Mouse (Mus musculus) MEL (cell line): Measurements from ENCODE around the gene Mrtfa. TPM values are rescaled to one million over a fixed set of nuclear protein-coding genes. Genes with fewer than 3 reads are reported as not detected.

Experiments
- DNase-seq: peaks from one replicate; pipeline ENCODE4 v3.0.0; 2011; ENCODE audit warnings: low read depth, low spot score
- H3K27ac ChIP-seq: 2 replicates; pipeline ENCODE4 v1.5.1; 2012; ENCODE audit warnings: low read depth, mild to moderate bottlenecking, control low read depth, low read length, moderate library complexity; ENCODE audit not compliant: control insufficient read depth
- H3K27me3 ChIP-seq, 2 experiments: fragments of 150-350 bp in 1 of 2; sonication (generic) in 1 of 2; 2 replicates each; pipeline ENCODE4 v1.6.1; 2012; ENCODE audit warnings: low read length in 2 of 2, mild to moderate bottlenecking in 2 of 2, improper control_type of control experiment in 1 of 2, moderate library complexity in 1 of 2; ENCODE audit not compliant: insufficient read depth in 2 of 2, control insufficient read depth in 1 of 2
- H3K36me3 ChIP-seq, 2 experiments: 2 replicates each; pipeline ENCODE4 v1.6.1; 2012 to 2014; ENCODE audit warnings: low read length in 2 of 2, improper control_type of control experiment in 1 of 2, inconsistent platforms in 1 of 2, mild to moderate bottlenecking in 1 of 2; ENCODE audit not compliant: insufficient read depth in 2 of 2, control insufficient read depth in 1 of 2
- H3K4me1 ChIP-seq, 2 experiments: fragments of 150-350 bp in 1 of 2; sonication (generic) in 1 of 2; 2 replicates each; pipeline ENCODE4 v1.6.1; 2012; ENCODE audit warnings: low read length in 2 of 2, improper control_type of control experiment in 1 of 2, mild to moderate bottlenecking in 1 of 2; ENCODE audit not compliant: insufficient read depth in 2 of 2, control insufficient read depth in 1 of 2
- H3K4me3 ChIP-seq, 2 experiments: fragments of 150-350 bp in 1 of 2; sonication (generic) in 1 of 2; 2 replicates each; pipeline ENCODE4 v1.5.1; 2012; ENCODE audit warnings: low read depth in 2 of 2, low read length in 2 of 2, mild to moderate bottlenecking in 2 of 2, moderate library complexity in 2 of 2, control low read depth in 1 of 2, improper control_type of control experiment in 1 of 2; ENCODE audit not compliant: control insufficient read depth in 1 of 2, insufficient read depth in 1 of 2
- H3K79me2 ChIP-seq: 2 replicates; pipeline ENCODE4 v1.6.1; 2012; ENCODE audit warnings: mild to moderate bottlenecking, low read length, moderate library complexity; ENCODE audit not compliant: control insufficient read depth, poor library complexity, insufficient read depth
- H3K9ac ChIP-seq: 2 replicates; pipeline ENCODE4 v1.6.1; 2012; ENCODE audit warnings: low read depth, mild to moderate bottlenecking, control low read depth, low read length, moderate library complexity; ENCODE audit not compliant: control insufficient read depth, poor library complexity, severe bottlenecking
- H3K9me3 ChIP-seq: fragments of 150-350 bp; sonication (generic); replicated peaks from 2 replicates; pipeline ENCODE4 v1.6.1; 2012; ENCODE audit warnings: mild to moderate bottlenecking, low read length, improper control_type of control experiment, moderate library complexity; ENCODE audit not compliant: insufficient read depth
- CHD2 ChIP-seq: IDR thresholded peaks from 2 replicates; pipeline ENCODE4 v1.6.1; 2011; ENCODE audit warnings: low read length, improper control_type of control experiment
- ETS1 ChIP-seq: IDR thresholded peaks from 2 replicates; pipeline ENCODE4 v1.6.1; 2012; ENCODE audit warnings: low read depth, mild to moderate bottlenecking, inconsistent platforms, low read length, improper control_type of control experiment, moderate library complexity
- GABPA ChIP-seq: IDR thresholded peaks from 2 replicates; pipeline ENCODE4 v1.6.1; 2012; ENCODE audit warnings: low read depth, mild to moderate bottlenecking, inconsistent platforms, low read length, improper control_type of control experiment, moderate library complexity
- GATA1 ChIP-seq: IDR thresholded peaks from 2 replicates; pipeline ENCODE4 v1.6.1; 2011; ENCODE audit warnings: low read depth, low read length, improper control_type of control experiment
- HCFC1 ChIP-seq: IDR thresholded peaks from 2 replicates; pipeline ENCODE4 v1.6.1; 2012; ENCODE audit warnings: low read depth, mild to moderate bottlenecking, inconsistent platforms, low read length, improper control_type of control experiment, moderate library complexity
- JUND ChIP-seq: IDR thresholded peaks from 2 replicates; pipeline ENCODE4 v1.6.1; 2011; ENCODE audit warnings: low read depth, mild to moderate bottlenecking, improper control_type of control experiment, low read length
- KAT2A ChIP-seq: conservative IDR thresholded peaks from 2 replicates; pipeline ENCODE4 v1.6.1; 2012; ENCODE audit warnings: low read depth, low read length, improper control_type of control experiment, inconsistent platforms
- MAFK ChIP-seq: IDR thresholded peaks from 2 replicates; pipeline ENCODE4 v1.6.1; 2011; ENCODE audit warnings: low read depth, mild to moderate bottlenecking, low read length, improper control_type of control experiment, borderline replicate concordance
- MAX ChIP-seq: IDR thresholded peaks from 2 replicates; pipeline ENCODE4 v1.6.1; 2011; ENCODE audit warnings: low read length, improper control_type of control experiment
- MXI1 ChIP-seq: IDR thresholded peaks from 2 replicates; pipeline ENCODE4 v1.6.1; 2011; ENCODE audit warnings: mild to moderate bottlenecking, low read depth, low read length, improper control_type of control experiment
- MYB ChIP-seq: IDR thresholded peaks from 2 replicates; pipeline ENCODE4 v1.6.1; 2011; ENCODE audit warnings: mild to moderate bottlenecking, low read depth, low read length, improper control_type of control experiment
- MYC ChIP-seq: IDR thresholded peaks from 2 replicates; pipeline ENCODE4 v1.6.1; 2011; ENCODE audit warnings: low read depth, mild to moderate bottlenecking, low read length, improper control_type of control experiment, moderate library complexity
- NELFE ChIP-seq: IDR thresholded peaks from 2 replicates; pipeline ENCODE4 v1.6.1; 2011; ENCODE audit warnings: low read depth, low read length, improper control_type of control experiment
- NRF1 ChIP-seq: IDR thresholded peaks from 2 replicates; pipeline ENCODE4 v1.6.1; 2014; ENCODE audit warnings: low read depth, mild to moderate bottlenecking, inconsistent platforms, low read length, improper control_type of control experiment, moderate library complexity; ENCODE audit not compliant: poor library complexity, insufficient read depth, severe bottlenecking
- POLR2A ChIP-seq, 2 experiments: IDR thresholded peaks; 2 replicates each; pipeline ENCODE4 v1.6.1; 2011 to 2012; ENCODE audit warnings: low read length in 2 of 2, mild to moderate bottlenecking in 2 of 2, control low read depth in 1 of 2, improper control_type of control experiment in 1 of 2, low read depth in 1 of 2, moderate library complexity in 1 of 2; ENCODE audit not compliant: control insufficient read depth in 1 of 2, insufficient read depth in 1 of 2, poor library complexity in 1 of 2
- POLR2AphosphoS5 ChIP-seq: IDR thresholded peaks from 2 replicates; pipeline ENCODE4 v1.6.1; 2012; ENCODE audit warnings: low read depth, borderline replicate concordance, mild to moderate bottlenecking, inconsistent platforms, low read length, moderate library complexity, mixed read lengths
- RAD21 ChIP-seq: IDR thresholded peaks from 2 replicates; pipeline ENCODE4 v1.6.1; 2011; ENCODE audit warnings: mild to moderate bottlenecking, low read depth, low read length, improper control_type of control experiment
- RCOR1 ChIP-seq: IDR thresholded peaks from 2 replicates; pipeline ENCODE4 v1.6.1; 2012; ENCODE audit warnings: low read depth, mild to moderate bottlenecking, inconsistent platforms, low read length, improper control_type of control experiment
- SIN3A ChIP-seq: IDR thresholded peaks from 2 replicates; pipeline ENCODE4 v1.6.1; 2012; ENCODE audit warnings: low read length, improper control_type of control experiment, inconsistent platforms
- TAL1 ChIP-seq: IDR thresholded peaks from 2 replicates; pipeline ENCODE4 v1.6.1; 2012; ENCODE audit warnings: mild to moderate bottlenecking, inconsistent platforms, low read length, moderate library complexity, mixed read lengths
- TCF12 ChIP-seq: IDR thresholded peaks from 2 replicates; pipeline ENCODE4 v1.6.1; 2014; ENCODE audit warnings: low read depth, mild to moderate bottlenecking, inconsistent platforms, low read length, improper control_type of control experiment, moderate library complexity
- USF1 ChIP-seq: IDR thresholded peaks from 2 replicates; pipeline ENCODE4 v1.6.1; 2014; ENCODE audit warnings: low read depth, mild to moderate bottlenecking, inconsistent platforms, low read length, improper control_type of control experiment, moderate library complexity
- USF2 ChIP-seq, 2 experiments: IDR thresholded peaks; 2 replicates each; pipeline ENCODE4 v1.6.1; 2011 to 2012; ENCODE audit warnings: improper control_type of control experiment in 2 of 2, low read length in 2 of 2, borderline replicate concordance in 1 of 2, inconsistent platforms in 1 of 2, low read depth in 1 of 2, mild to moderate bottlenecking in 1 of 2; ENCODE audit not compliant: insufficient read depth in 1 of 2
- ZC3H11A ChIP-seq: IDR thresholded peaks from 2 replicates; pipeline ENCODE4 v1.6.1; 2012; ENCODE audit warnings: low read depth, mild to moderate bottlenecking, inconsistent platforms, low read length, improper control_type of control experiment
- ZKSCAN1 ChIP-seq: IDR thresholded peaks from 2 replicates; pipeline ENCODE4 v1.6.1; 2012; ENCODE audit warnings: low read depth, mild to moderate bottlenecking, inconsistent platforms, low read length, improper control_type of control experiment, moderate library complexity
- ZMIZ1 ChIP-seq: IDR thresholded peaks from 2 replicates; pipeline ENCODE4 v1.6.1; 2012; ENCODE audit warnings: low read depth, mild to moderate bottlenecking, inconsistent platforms, low read length, improper control_type of control experiment, moderate library complexity
- polyA plus RNA-seq, 2 experiments: library from polyadenylated mRNA; stranded (reverse) in 1 of 2; unstranded in 1 of 2; fragments of >175 nt in 1 of 2; fragments of >200 nt in 1 of 2; gene quantifications; 2 replicates each; pipeline versions ENCODE4 v1.2.1 to v1.2.4; 2012; ENCODE audit warnings: low replicate concordance in 2 of 2, low read depth in 1 of 2; ENCODE audit not compliant: insufficient read length in 2 of 2, insufficient read depth in 1 of 2, missing spikeins in 1 of 2
- total RNA-seq: library from RNA; depleted of rRNA; stranded (reverse); fragments of 300-350 nt; gene quantifications from 2 replicates; pipeline ENCODE4 v1.2.3, GENCODE M21; 2012

Mrtfa gene
- total and polyA plus RNA-seq, 3 experiments, result 2.6 to 11.9 TPM; not detected in 1

- TF ChIP-seq CHD2 (no peak), ETS1 (peak; percentile 100), TAL1 (peak; percentile 74), ZMIZ1 (no peak), KAT2A (0 out of 2 replicates have a peak, but pooled peaks have one; percentile 32), MYC (no peak), RCOR1 (peak; percentile 100), MAX (no peak), POLR2A (IDR thresholded peaks at IDR 0.05; ENCODE audit: control insufficient read depth in 1 of 2, insufficient read depth in 1 of 2, low read depth in 1 of 2, low read length in 2 of 2, poor library complexity in 1 of 2) (no peak), NELFE (no peak), USF2 (IDR thresholded peaks at IDR 0.05; ENCODE audit: borderline replicate concordance in 1 of 2, insufficient read depth in 1 of 2, low read depth in 1 of 2, low read length in 2 of 2) (no peak), USF1 (no peak), JUND (no peak)
These were observed 143.1 kb downstream of the Mrtfa start (continued) for GRCm38 (mm10) chr15:81047497-81047896.

- Histone ChIP-seq H3K27ac (peak overlapping the region; percentile 91), H3K79me2 (no peaks in the 10 kb centered on the region), H3K27me3 (no peaks in the 10 kb centered on the region), H3K9me3 (no peaks in the 10 kb centered on the region), H3K4me3 (peak overlapping the region; percentile 1 to 12; a peak in 3 of 4 replicates), H3K4me1 (peaks cover 12 to 27% of the 10 kb centered on the region in 2 experiments), H3K9ac (peak overlapping the region; percentile 48), H3K36me3 (peaks cover 0 to 29% of the 10 kb centered on the region in 2 experiments; a peak in 2 of 4 replicates)
- no peak for TF ChIP-seq POLR2AphosphoS5
- TF ChIP-seq MYB, result no peak
- no peak for TF ChIP-seq USF2 (IDR thresholded peaks at IDR 0.05; ENCODE audit: borderline replicate concordance in 1 of 2, insufficient read depth in 1 of 2, low read depth in 1 of 2, low read length in 2 of 2)
- TF ChIP-seq TCF12, result no peak
- TF ChIP-seq MXI1, result no peak
- no peak for TF ChIP-seq KAT2A
- TF ChIP-seq ZC3H11A, result no peak
- TF ChIP-seq JUND, result no peak
- no peak for TF ChIP-seq SIN3A
- no peak for TF ChIP-seq NRF1
- TF ChIP-seq TAL1, result no peak
- TF ChIP-seq ETS1, result no peak
- no peak for TF ChIP-seq HCFC1
- TF ChIP-seq GATA1, result no peak
- no peak for TF ChIP-seq MAFK
- no peak for TF ChIP-seq NELFE
- no peak for TF ChIP-seq MYC
- no peak for TF ChIP-seq RAD21
- TF ChIP-seq GABPA, result no peak
- TF ChIP-seq ZKSCAN1, result no peak
- DNase-seq, result no peak
These were observed 144.5 kb downstream of the Mrtfa start for GRCm38 (mm10) chr15:81046061-81046460.
